Mouse (Mus musculus) limb, embryonic 12.5 days (tissue): ENCODE measurements at regions not wholly inside any gene's neighbourhood (a gene's known extent, or its start where the extent isn't known, plus 50 kb on each side); places are given as distances from the start of the nearest gene placed in this dataset.
"Not testable (repeated sequence)": the region's sequence is repeated elsewhere in the genome, so short reads cannot be mapped to it uniquely, and the experiment has no call there.

ENCODE experiments used
- ATAC-seq: fragments of 200-750 bp; cut with Nextera tagmentation; 2 replicates; pipeline ENCODE4 v1.8.0; 2017; ENCODE audit warnings: low read depth, moderate TSS enrichment; ENCODE audit not compliant: insufficient number of reproducible peaks, insufficient read depth, low FRiP score, low TSS enrichment
- H3K27ac ChIP-seq: fragments of 300-500 bp; sonication (generic); 2 replicates; pipeline ENCODE4 v1.5.1; 2016; ENCODE audit warnings: mild to moderate bottlenecking, moderate library complexity
- H3K27me3 ChIP-seq: fragments of 300-500 bp; sonication (generic); 2 replicates; pipeline ENCODE4 v1.6.1; 2016; ENCODE audit warnings: mild to moderate bottlenecking, moderate library complexity
- H3K36me3 ChIP-seq: fragments of 300-500 bp; sonication (generic); 2 replicates; pipeline ENCODE4 v1.6.1; 2016; ENCODE audit warnings: mild to moderate bottlenecking, moderate library complexity
- H3K4me1 ChIP-seq: fragments of 300-500 bp; sonication (generic); replicated peaks from 2 replicates; pipeline ENCODE4 v1.6.1; 2016
- H3K4me2 ChIP-seq: fragments of 300-500 bp; sonication (generic); 2 replicates; pipeline ENCODE4 v1.6.1; 2016; ENCODE audit warnings: mild to moderate bottlenecking, moderate library complexity
- H3K4me3 ChIP-seq: fragments of 300-500 bp; sonication (generic); replicated peaks from 2 replicates; pipeline ENCODE4 v1.5.1; 2016; ENCODE audit warnings: mild to moderate bottlenecking
- H3K9ac ChIP-seq: fragments of 300-500 bp; sonication (generic); replicated peaks from 2 replicates; pipeline ENCODE4 v1.6.1; 2016; ENCODE audit warnings: mild to moderate bottlenecking, moderate library complexity
- H3K9me3 ChIP-seq: fragments of 300-500 bp; sonication (generic); 2 replicates; pipeline ENCODE4 v1.6.1; 2016; ENCODE audit warnings: mild to moderate bottlenecking, moderate library complexity
- WGBS: fragments of 180-500 bp; shearing (Covaris S2); methylation state at CpG from one replicate; pipeline ENCODE4 v1.1.7; 2016; 5-methylcytosine and 5-hydroxymethylcytosine counted together

GRCm38 (mm10) chr14:120758200-120758830 lies 152.7 kb upstream of the Ipo5 start:
- Histone ChIP-seq H3K27ac (no peak overlapping the region), H3K9ac (no peak overlapping the region), H3K9me3 (no peaks in the 10 kb centered on the region), H3K27me3 (no peaks in the 10 kb centered on the region), H3K4me3 (no peak overlapping the region), H3K36me3 (no peaks in the 10 kb centered on the region), H3K4me2 (no peak overlapping the region), H3K4me1 (no peaks in the 10 kb centered on the region)
- WGBS = 88% methylated on average over 14 of the region's 14 CpGs
- ATAC-seq = no peak

- Histone ChIP-seq H3K9me3 (no peaks in the 10 kb centered on the region), H3K4me1 (no peaks in the 10 kb centered on the region), H3K4me3 (no peak overlapping the region), H3K27ac (no peak overlapping the region), H3K9ac (no peak overlapping the region), H3K4me2 (no peak overlapping the region), H3K36me3 (no peaks in the 10 kb centered on the region), H3K27me3 (no peaks in the 10 kb centered on the region)
- WGBS = 80% methylated on average over 7 of the region's 7 CpGs
- no peak for ATAC-seq
Measured at GRCm38 (mm10) chr14:120762168-120762567, 148.9 kb upstream of the Ipo5 start.

- Histone ChIP-seq H3K9me3 (no peaks in the 10 kb centered on the region), H3K27me3 (no peaks in the 10 kb centered on the region), H3K9ac (no peak overlapping the region), H3K27ac (no peak overlapping the region), H3K4me1 (no peaks in the 10 kb centered on the region), H3K4me2 (no peak overlapping the region), H3K36me3 (no peaks in the 10 kb centered on the region), H3K4me3 (no peak overlapping the region)
- 84% methylated on average over 11 of the region's 11 CpGs for WGBS
- no peak for ATAC-seq
Measured at GRCm38 (mm10) chr14:120762733-120763132, 148.3 kb upstream of the Ipo5 start.

- H3K4me1 ChIP-seq = no peaks in the 10 kb centered on the region
- H3K27ac ChIP-seq = no peak overlapping the region
- no peaks in the 10 kb centered on the region for H3K9me3 ChIP-seq
- no peak overlapping the region for H3K4me3 ChIP-seq
- H3K4me2 ChIP-seq = no peak overlapping the region
- H3K36me3 ChIP-seq = no peaks in the 10 kb centered on the region
- no peaks in the 10 kb centered on the region for H3K27me3 ChIP-seq
- 87% methylated on average over 5 of the region's 5 CpGs for WGBS
- H3K9ac ChIP-seq = no peak overlapping the region
- no peak for ATAC-seq
Measured at GRCm38 (mm10) chr14:120763796-120764195, 147.2 kb upstream of the Ipo5 start.

- no peak overlapping the region for H3K9ac ChIP-seq
- no peak for ATAC-seq
- H3K4me2 ChIP-seq = no peak overlapping the region
- H3K36me3 ChIP-seq = no peaks in the 10 kb centered on the region
- no peaks in the 10 kb centered on the region for H3K9me3 ChIP-seq
- no peak overlapping the region for H3K4me3 ChIP-seq
- H3K27ac ChIP-seq = no peak overlapping the region
- 74% methylated on average over 3 of the region's 3 CpGs for WGBS
- H3K4me1 ChIP-seq = no peaks in the 10 kb centered on the region
- no peaks in the 10 kb centered on the region for H3K27me3 ChIP-seq
Measured at GRCm38 (mm10) chr14:120764386-120764785, 146.6 kb upstream of the Ipo5 start.

GRCm38 (mm10) chr14:120766451-120766850 lies 144.6 kb upstream of the Ipo5 start:
- ATAC-seq = no peak
- H3K4me3 ChIP-seq = no peak overlapping the region
- 90% methylated on average over 5 of the region's 5 CpGs for WGBS
- no peak overlapping the region for H3K9ac ChIP-seq
- no peaks in the 10 kb centered on the region for H3K36me3 ChIP-seq
- H3K9me3 ChIP-seq = no peaks in the 10 kb centered on the region
- no peaks in the 10 kb centered on the region for H3K27me3 ChIP-seq
- H3K27ac ChIP-seq = no peak overlapping the region
- H3K4me2 ChIP-seq = no peak overlapping the region
- no peaks in the 10 kb centered on the region for H3K4me1 ChIP-seq

- no peak for ATAC-seq
- Histone ChIP-seq H3K36me3 (no peaks in the 10 kb centered on the region), H3K9me3 (no peaks in the 10 kb centered on the region), H3K27ac (no peak overlapping the region), H3K4me1 (no peaks in the 10 kb centered on the region), H3K4me2 (no peak overlapping the region), H3K27me3 (no peaks in the 10 kb centered on the region), H3K4me3 (no peak overlapping the region), H3K9ac (no peak overlapping the region)
- 86% methylated on average over 3 of the region's 3 CpGs for WGBS
Measured at GRCm38 (mm10) chr14:120770579-120770978, 140.4 kb upstream of the Ipo5 start.

- WGBS = 75% methylated on average over 4 of the region's 4 CpGs
Measured at GRCm38 (mm10) chr14:120773001-120773400, 138.0 kb upstream of the Ipo5 start.

GRCm38 (mm10) chr14:120791828-120792554 lies 119.0 kb upstream of the Ipo5 start:
- Histone ChIP-seq H3K4me1 (no peaks in the 10 kb centered on the region), H3K4me2 (no peak overlapping the region), H3K9me3 (no peaks in the 10 kb centered on the region), H3K9ac (no peak overlapping the region), H3K4me3 (no peak overlapping the region), H3K36me3 (no peaks in the 10 kb centered on the region), H3K27me3 (no peaks in the 10 kb centered on the region), H3K27ac (no peak overlapping the region)
- no peak for ATAC-seq
- 74% methylated on average over 4 of the region's 4 CpGs for WGBS

More at GRCm38 (mm10) chr14:120773001-120773400, 138.0 kb upstream of the Ipo5 start:
- not testable (repeated sequence) for H3K27me3 ChIP-seq, H3K9me3 ChIP-seq, H3K4me1 ChIP-seq, H3K9ac ChIP-seq, H3K27ac ChIP-seq, ATAC-seq, H3K4me2 ChIP-seq, H3K4me3 ChIP-seq, H3K36me3 ChIP-seq

- WGBS = 68% methylated on average over 7 of the region's 7 CpGs
- H3K27me3 ChIP-seq = no peaks in the 10 kb centered on the region
- H3K9me3 ChIP-seq = no peaks in the 10 kb centered on the region
- no peak overlapping the region for H3K4me3 ChIP-seq
- no peak overlapping the region for H3K4me2 ChIP-seq
- H3K9ac ChIP-seq = no peak overlapping the region
- H3K27ac ChIP-seq = no peak overlapping the region
- H3K36me3 ChIP-seq = no peaks in the 10 kb centered on the region
- ATAC-seq = no peak
- H3K4me1 ChIP-seq = 0 out of 2 replicates have a peak, but pooled peaks cover 6% of the 10 kb centered on the region
Measured at GRCm38 (mm10) chr14:120797916-120798490, 113.0 kb upstream of the Ipo5 start.

- H3K9me3 ChIP-seq = no peaks in the 10 kb centered on the region
- H3K4me2 ChIP-seq = no peak overlapping the region
- 0 out of 2 replicates have a peak, but pooled peaks cover 6% of the 10 kb centered on the region for H3K27me3 ChIP-seq
- H3K27ac ChIP-seq = no peak overlapping the region
- 78% methylated on average over 6 of the region's 6 CpGs for WGBS
- no peak overlapping the region for H3K4me3 ChIP-seq
- H3K36me3 ChIP-seq = no peaks in the 10 kb centered on the region
- no peak overlapping the region for H3K9ac ChIP-seq
- ATAC-seq = no peak
- H3K4me1 ChIP-seq = peaks cover 13% of the 10 kb centered on the region; the same call in 1 of the 2 replicates
Measured at GRCm38 (mm10) chr14:120803191-120803590, 107.8 kb upstream of the Ipo5 start.
